Mouse (Mus musculus) regulatory T cell (primary cell): ENCODE data around the gene Scn3b.

Source experiments
- in situ Hi-C: fragments of 300-600 bp; cut with MboI, MseI; formaldehyde crosslinking; loops from one replicate; pipeline ENCODE4 v1.15.1; 2025; ENCODE audit warnings: high pct_unique_total_duplicates

The Scn3b gene

GRCm38 (mm10) chr9:40337131-40337820 is 68.3 kb downstream of the Scn3b start:
- in situ Hi-C loops = no loop called here

- in situ Hi-C loops = no loop called here
These were observed 70.6 kb downstream of the Scn3b start for GRCm38 (mm10) chr9:40339578-40339977.
